Mouse (Mus musculus) forebrain, embryonic 11.5 days (tissue): ENCODE results near the gene Sys1. TPM values are rescaled to one million over a fixed set of nuclear protein-coding genes. Genes with fewer than 3 reads are reported as not detected.
A peak's percentile ranks its signal among the peaks of the same experiment; 100 is the strongest.

Experiments
- ATAC-seq: fragments of 200-750 bp; cut with Nextera tagmentation; replicated peaks from 2 replicates; pipeline ENCODE4 v1.8.0; 2017; ENCODE audit warnings: moderate TSS enrichment; ENCODE audit not compliant: low FRiP score
- DNase-seq: peaks from one replicate; pipeline ENCODE4 v3.0.0-alpha.2; 2017; ENCODE audit warnings: low spot score
- H3K27ac ChIP-seq: fragments of 300-500 bp; sonication (generic); 2 replicates; pipeline ENCODE4 v1.5.1; 2014; ENCODE audit warnings: low read depth, low read length
- H3K27me3 ChIP-seq: fragments of 300-500 bp; sonication (generic); 2 replicates; pipeline ENCODE4 v1.6.1; 2014; ENCODE audit warnings: mild to moderate bottlenecking, low read length, mixed read lengths; ENCODE audit not compliant: control insufficient read depth, insufficient read depth
- H3K36me3 ChIP-seq: fragments of 300-500 bp; sonication (generic); 2 replicates; pipeline ENCODE4 v1.6.1; 2014; ENCODE audit warnings: mild to moderate bottlenecking, low read length, moderate library complexity, mixed read lengths; ENCODE audit not compliant: control insufficient read depth, insufficient read depth
- H3K4me1 ChIP-seq: fragments of 300-500 bp; sonication (generic); replicated peaks from 2 replicates; pipeline ENCODE4 v1.6.1; 2014; ENCODE audit warnings: low read length, mixed read lengths; ENCODE audit not compliant: control insufficient read depth, insufficient read depth
- H3K4me2 ChIP-seq: fragments of 300-500 bp; sonication (generic); 2 replicates; pipeline ENCODE4 v1.6.1; 2014; ENCODE audit warnings: low read depth, mild to moderate bottlenecking, low read length, moderate library complexity, mixed read lengths; ENCODE audit not compliant: severe bottlenecking
- H3K4me3 ChIP-seq: fragments of 300-500 bp; sonication (generic); 2 replicates; pipeline ENCODE4 v1.5.1; 2014; ENCODE audit warnings: low read depth, low read length
- H3K9ac ChIP-seq: fragments of 300-500 bp; sonication (generic); 2 replicates; pipeline ENCODE4 v1.6.1; 2014; ENCODE audit warnings: low read length
- H3K9me3 ChIP-seq: fragments of 300-500 bp; sonication (generic); 2 replicates; pipeline ENCODE4 v1.6.1; 2016; ENCODE audit warnings: low read length, mixed read lengths; ENCODE audit not compliant: control insufficient read depth
- WGBS: fragments of 180-500 bp; shearing (Covaris S2); extraction: QIAGEN DNeasy Blood & Tissue Kit; methylation state at CpG from one replicate; pipeline ENCODE4 v1.1.7; 2014; 5-methylcytosine and 5-hydroxymethylcytosine counted together
- polyA plus RNA-seq: library from polyadenylated mRNA; unstranded; fragments of >200 nt; fragmentation: Nextera tagmentation; extraction: Ambion mirVana; gene quantifications from 2 replicates; pipeline ENCODE4 v1.2.1, GENCODE M21; 2014

Sys1 gene
- polyA plus RNA-seq, 1 experiment from 2014 or later, result 63.4 TPM

DNA sequence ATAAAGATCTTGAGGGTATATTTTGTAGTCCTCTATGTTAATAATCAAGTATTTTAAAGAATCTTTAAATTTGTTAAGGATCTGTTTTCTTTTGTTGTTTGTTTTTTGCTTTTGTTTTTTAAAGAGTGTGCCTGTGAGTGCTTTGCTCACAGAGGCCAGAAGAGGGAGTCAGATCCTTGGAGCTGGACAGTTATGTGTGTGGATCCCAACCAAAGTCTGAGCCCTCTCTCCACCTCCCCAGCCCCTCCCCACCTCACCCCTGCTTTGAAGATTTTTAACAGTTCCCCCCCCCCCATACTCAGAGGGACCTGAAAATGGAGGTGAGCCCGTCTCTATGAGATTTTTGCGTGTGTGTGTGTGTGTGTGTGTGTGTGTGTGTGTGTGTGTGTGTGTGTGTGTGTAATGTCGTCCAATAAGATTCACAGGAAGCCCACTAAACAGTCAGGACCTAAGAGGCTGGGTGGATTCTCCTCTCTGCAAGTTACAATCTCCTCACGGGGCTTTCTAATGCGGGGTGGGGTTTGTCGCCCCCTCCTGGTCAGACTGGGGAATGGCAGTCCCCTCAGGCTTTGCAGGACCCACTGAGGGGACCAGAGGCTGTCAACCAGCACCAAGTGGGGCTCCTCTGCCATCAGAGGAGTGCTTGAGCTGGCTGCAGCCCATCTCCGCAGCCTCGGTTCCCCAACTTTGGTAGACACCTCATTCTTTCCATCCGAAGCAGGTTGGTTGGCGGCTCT lies 60.9 kb downstream of the Sys1 start:
- DNase-seq (peak; percentile 82), ATAC-seq (no peak)
- no peaks in the 10 kb centered on the region for H3K4me1 ChIP-seq
- H3K4me2 ChIP-seq, result no peak overlapping the region
- no peak overlapping the region for H3K4me3 ChIP-seq
- no peaks in the 10 kb centered on the region for H3K27me3 ChIP-seq
- 37% methylated on average over 10 of the region's 10 CpGs for WGBS
- H3K36me3 ChIP-seq, result no peaks in the 10 kb centered on the region
- no peak overlapping the region for H3K27ac ChIP-seq
- no peak overlapping the region for H3K9ac ChIP-seq
- H3K9me3 ChIP-seq, result no peaks in the 10 kb centered on the region

- ATAC-seq (no peak), DNase-seq (no peak)
- H3K4me2 ChIP-seq, result no peak overlapping the region
- H3K27ac ChIP-seq, result no peak overlapping the region
- no peaks in the 10 kb centered on the region for H3K27me3 ChIP-seq
- no peak overlapping the region for H3K9ac ChIP-seq
- H3K9me3 ChIP-seq, result no peaks in the 10 kb centered on the region
- no peak overlapping the region for H3K4me3 ChIP-seq
- WGBS, result 74% methylated on average over 11 of the region's 11 CpGs
- no peaks in the 10 kb centered on the region for H3K36me3 ChIP-seq
- H3K4me1 ChIP-seq, result no peaks in the 10 kb centered on the region
Measured at GRCm38 (mm10) chr2:164518266-164519170, 61.8 kb downstream of the Sys1 start.

GRCm38 (mm10) chr2:164519171-164519526 lies 62.4 kb downstream of the Sys1 start:
- 76% methylated on average over 6 of the region's 6 CpGs for WGBS
- Histone ChIP-seq H3K4me2 (no peak overlapping the region), H3K27ac (no peak overlapping the region), H3K9me3 (no peaks in the 10 kb centered on the region), H3K36me3 (no peaks in the 10 kb centered on the region), H3K27me3 (no peaks in the 10 kb centered on the region), H3K4me1 (no peaks in the 10 kb centered on the region), H3K9ac (no peak overlapping the region), H3K4me3 (no peak overlapping the region)
- DNase-seq, result no peak
- ATAC-seq, result no peak

DNA sequence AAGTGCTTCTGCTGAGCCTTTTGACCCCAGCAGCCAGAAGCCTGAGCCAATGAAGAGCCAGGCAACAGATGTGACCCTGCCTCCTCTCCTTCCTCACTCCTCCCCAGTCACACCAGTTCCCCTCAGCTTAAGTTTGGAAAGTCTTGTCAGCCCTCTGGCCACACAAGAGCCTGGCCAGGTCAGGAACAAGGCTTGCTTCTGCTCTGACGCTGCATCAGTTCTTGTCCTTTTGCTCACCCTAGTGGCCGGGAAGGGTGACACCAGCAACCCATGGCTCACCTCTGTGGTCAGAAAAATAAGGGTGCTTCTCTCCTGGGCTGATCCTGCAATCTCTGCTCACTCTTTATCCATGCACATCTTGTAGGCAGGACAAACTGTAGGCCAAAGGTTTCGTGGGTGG lies 64.0 kb downstream of the Sys1 start:
- Histone ChIP-seq H3K36me3 (no peaks in the 10 kb centered on the region), H3K27me3 (no peaks in the 10 kb centered on the region), H3K4me1 (no peaks in the 10 kb centered on the region), H3K4me2 (no peak overlapping the region), H3K9me3 (no peaks in the 10 kb centered on the region), H3K9ac (no peak overlapping the region; the same call in 1 of the 2 replicates), H3K4me3 (no peak overlapping the region), H3K27ac (no peak overlapping the region)
- ATAC-seq (no peak), DNase-seq (peak; percentile 59)
- 12% methylated on average over 3 of the region's 3 CpGs for WGBS

DNA sequence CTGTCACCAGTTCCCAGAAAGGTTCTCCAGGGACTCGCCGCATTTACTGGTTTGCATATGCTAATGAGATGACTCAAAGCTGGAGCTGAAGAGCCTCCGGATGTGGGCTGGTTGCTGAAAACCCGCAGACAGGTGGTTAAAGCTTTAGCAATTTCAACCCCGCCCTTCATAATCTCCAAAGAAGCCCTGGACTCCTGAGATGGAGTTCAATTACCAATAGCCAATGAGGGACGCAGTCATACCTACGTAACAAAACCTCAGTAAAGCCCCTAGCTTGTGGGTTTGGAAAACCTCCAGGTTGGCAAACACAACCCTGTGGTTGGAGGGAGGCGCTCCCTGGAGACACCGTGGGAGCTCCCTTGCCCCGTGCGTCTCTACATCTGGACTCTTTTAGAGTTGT lies 65.1 kb downstream of the Sys1 start:
- H3K27me3 ChIP-seq, result no peaks in the 10 kb centered on the region

DNA sequence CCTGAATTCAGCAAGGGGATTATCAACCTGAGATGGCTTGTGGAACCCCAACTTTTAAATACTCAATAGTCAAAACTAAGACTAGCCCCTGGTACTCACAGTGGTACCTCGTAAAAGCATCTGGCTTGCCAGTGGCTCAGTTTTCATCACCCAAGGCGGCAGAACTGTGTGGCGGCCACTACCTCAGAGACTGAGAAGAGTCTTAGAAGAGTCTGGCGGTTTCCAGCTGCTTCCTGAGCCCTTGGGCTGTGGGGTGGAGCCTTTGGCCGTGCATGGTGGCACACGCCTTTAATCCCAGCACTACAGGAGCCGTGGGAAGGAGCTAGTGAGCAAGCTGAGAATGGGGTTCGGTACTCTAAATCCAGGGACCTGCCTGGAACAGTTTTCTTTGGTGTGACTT lies 65.5 kb downstream of the Sys1 start:
- Histone ChIP-seq H3K9ac (no peak overlapping the region), H3K36me3 (no peaks in the 10 kb centered on the region), H3K27ac (no peak overlapping the region), H3K27me3 (no peaks in the 10 kb centered on the region), H3K4me2 (no peak overlapping the region), H3K4me1 (no peaks in the 10 kb centered on the region), H3K9me3 (no peaks in the 10 kb centered on the region), H3K4me3 (no peak overlapping the region)
- DNase-seq (no peak), ATAC-seq (no peak)
- 28% methylated on average over 8 of the region's 8 CpGs for WGBS

More for the DNA sequence above, 65.1 kb downstream of the Sys1 start:
- Histone ChIP-seq H3K4me1 (no peaks in the 10 kb centered on the region), H3K4me2 (no peak overlapping the region), H3K36me3 (no peaks in the 10 kb centered on the region), H3K9me3 (no peaks in the 10 kb centered on the region), H3K9ac (no peak overlapping the region), H3K27ac (no peak overlapping the region), H3K4me3 (no peak overlapping the region)
- no peak for ATAC-seq
- WGBS, result 23% methylated on average over 11 of the region's 11 CpGs
- no peak for DNase-seq

DNA sequence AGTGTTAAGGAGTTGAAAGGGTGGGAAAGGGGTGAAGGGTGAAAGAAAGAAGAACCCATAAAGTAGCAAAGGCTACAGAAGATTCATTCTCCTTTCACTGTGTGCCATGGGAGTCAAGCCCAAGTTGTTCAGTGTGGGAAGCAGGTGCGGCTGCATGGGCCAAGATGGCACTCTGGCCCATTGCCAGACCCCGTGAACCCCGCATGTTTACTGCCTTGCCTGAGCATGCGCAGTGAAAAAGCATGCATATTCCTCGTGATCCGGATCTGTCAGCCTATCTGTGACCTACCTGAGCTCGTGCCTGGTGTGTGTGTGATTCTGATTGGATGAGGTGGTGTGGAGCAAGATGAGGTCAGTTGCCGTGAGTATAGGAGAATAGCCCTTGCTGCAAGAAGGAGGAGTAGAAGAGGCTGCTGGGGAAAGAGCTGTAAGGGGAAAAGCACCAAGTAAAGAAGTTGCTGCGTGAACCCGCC lies 66.6 kb downstream of the Sys1 start:
- DNase-seq, result no peak
- ATAC-seq, result no peak
- Histone ChIP-seq H3K27ac (no peak overlapping the region), H3K27me3 (no peaks in the 10 kb centered on the region), H3K36me3 (no peaks in the 10 kb centered on the region), H3K4me1 (no peaks in the 10 kb centered on the region), H3K4me3 (no peak overlapping the region), H3K4me2 (no peak overlapping the region), H3K9me3 (no peaks in the 10 kb centered on the region), H3K9ac (no peak overlapping the region)
- WGBS, result 84% methylated on average over 10 of the region's 10 CpGs

- Histone ChIP-seq H3K27me3 (no peaks in the 10 kb centered on the region), H3K36me3 (no peaks in the 10 kb centered on the region), H3K4me2 (no peak overlapping the region), H3K9ac (no peak overlapping the region), H3K9me3 (no peaks in the 10 kb centered on the region), H3K4me3 (no peak overlapping the region), H3K4me1 (no peaks in the 10 kb centered on the region), H3K27ac (no peak overlapping the region)
- DNase-seq (no peak), ATAC-seq (no peak)
- 71% methylated on average over 5 of the region's 5 CpGs for WGBS
Measured at GRCm38 (mm10) chr2:164528557-164528956, 71.8 kb downstream of the Sys1 start.
